Mouse (Mus musculus): ENCODE measurements around the gene Ranbp17.

- TF ChIP-seq POLR2A (IDR thresholded peaks at IDR 0.05; ENCODE audit: low read depth, low read length): no peak
- no peak for TF ChIP-seq CTCF (IDR thresholded peaks at IDR 0.05; ENCODE audit: extremely low read depth, insufficient read depth, insufficient read length, insufficient replicate concordance)
These were observed 631 bp downstream of the Ranbp17 start for GRCm38 (mm10) chr11:33512854-33513375.

Data from spleen, adult 2 months (tissue).